Mouse (Mus musculus) E14TG2a.4 (cell line): Measurements from ENCODE around the gene Tet3.

ENCODE experiments used
- CTCF ChIP-seq: conservative IDR thresholded peaks from 2 replicates; pipeline ENCODE4 v1.5.1; 2014; ENCODE audit warnings: low read length
- POU5F1 ChIP-seq: IDR thresholded peaks from 2 replicates; pipeline ENCODE4 v1.6.1; 2014; ENCODE audit warnings: low read length, borderline replicate concordance

DNA sequence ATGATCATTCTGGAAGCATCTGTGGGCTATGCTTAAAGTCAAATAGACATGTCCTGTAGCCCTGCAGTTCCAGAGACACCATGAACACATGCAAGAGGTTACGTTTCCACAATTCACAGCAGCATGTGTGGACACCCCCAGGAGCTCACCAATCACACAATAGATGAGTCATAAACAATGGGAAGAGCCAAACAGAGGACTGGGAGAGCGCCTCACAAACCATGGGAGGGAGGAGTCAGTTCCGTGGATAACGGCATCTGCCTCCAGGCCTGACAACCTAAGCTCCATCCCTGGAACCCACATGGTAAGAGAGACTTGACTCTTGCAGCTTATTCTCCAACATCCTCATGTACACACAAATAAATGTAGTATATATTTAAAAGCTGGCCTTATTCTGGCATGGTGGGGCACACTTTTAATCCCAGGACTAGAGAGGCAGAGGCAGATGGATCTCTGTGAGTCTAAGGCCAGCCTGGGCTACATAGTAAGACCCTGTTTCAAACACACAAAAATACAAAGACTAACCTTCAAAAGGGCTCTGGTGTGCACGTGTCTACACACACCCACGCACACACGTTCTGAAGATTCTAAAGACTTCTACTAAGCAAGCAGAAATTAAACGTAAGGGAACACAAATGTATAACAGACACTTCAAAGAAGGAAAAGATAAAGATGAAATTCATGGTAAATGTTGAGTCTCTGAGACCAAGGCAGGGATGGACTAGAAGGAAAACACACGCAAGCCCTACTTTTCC lies 44.1 kb downstream of the Tet3 start:
- TF ChIP-seq CTCF (no peak), POU5F1 (no peak)
